Mouse (Mus musculus): Measurements from ENCODE around the gene L3mbtl3.

The L3mbtl3 gene

GRCm38 (mm10) chr10:26337896-26338503 is 37.8 kb downstream of the L3mbtl3 start:
- DNase-seq (ENCODE audit: low read depth, low spot score) = peak; percentile 7

GRCm38 (mm10) chr10:26333966-26334365 is 41.8 kb downstream of the L3mbtl3 start:
- no peak for DNase-seq (ENCODE audit: low read depth, low spot score)

- DNase-seq (ENCODE audit: low read depth, low spot score) = no peak
Measured at GRCm38 (mm10) chr10:26332781-26333180, 43.0 kb downstream of the L3mbtl3 start.

- no peak for DNase-seq (ENCODE audit: low read depth, low spot score)
Measured at GRCm38 (mm10) chr10:26328843-26329242, 46.9 kb downstream of the L3mbtl3 start.

- DNase-seq (ENCODE audit: low read depth, low spot score) = peak; percentile 46
Measured at GRCm38 (mm10) chr10:26327691-26328542, 47.9 kb downstream of the L3mbtl3 start.

GRCm38 (mm10) chr10:26327291-26327690 is 48.5 kb downstream of the L3mbtl3 start:
- no peak for DNase-seq (ENCODE audit: low read depth, low spot score)

- DNase-seq (ENCODE audit: low read depth, low spot score) = no peak
Measured at GRCm38 (mm10) chr10:26325320-26325719, 50.5 kb downstream of the L3mbtl3 start.

GRCm38 (mm10) chr10:26322344-26323051 is 53.3 kb downstream of the L3mbtl3 start:
- no peak for DNase-seq (ENCODE audit: low read depth, low spot score)

GRCm38 (mm10) chr10:26320679-26321078 is 55.1 kb downstream of the L3mbtl3 start:
- DNase-seq (ENCODE audit: low read depth, low spot score) = no peak

GRCm38 (mm10) chr10:26314327-26314726 is 61.4 kb downstream of the L3mbtl3 start:
- peak; percentile 59 for DNase-seq (ENCODE audit: low read depth, low spot score)

- DNase-seq (ENCODE audit: low read depth, low spot score) = peak; percentile 29
Measured at GRCm38 (mm10) chr10:26303485-26303884, 72.3 kb downstream of the L3mbtl3 start.

GRCm38 (mm10) chr10:26302336-26302735 is 73.4 kb downstream of the L3mbtl3 start:
- peak; percentile 47 for DNase-seq (ENCODE audit: low read depth, low spot score)

- peak; percentile 37 for DNase-seq (ENCODE audit: low read depth, low spot score)
Measured at GRCm38 (mm10) chr10:26297626-26298025, 78.1 kb downstream of the L3mbtl3 start.

- DNase-seq (ENCODE audit: low read depth, low spot score) = peak; percentile 85
Measured at GRCm38 (mm10) chr10:26297200-26297599, 78.6 kb downstream of the L3mbtl3 start.

GRCm38 (mm10) chr10:26287136-26287535 is 88.6 kb downstream of the L3mbtl3 start:
- DNase-seq (ENCODE audit: low read depth, low spot score) = peak; percentile 71

GRCm38 (mm10) chr10:26280009-26280408 is 95.8 kb downstream of the L3mbtl3 start:
- DNase-seq (ENCODE audit: low read depth, low spot score) = no peak

GRCm38 (mm10) chr10:26275414-26275813 is 100.4 kb downstream of the L3mbtl3 start:
- no peak for DNase-seq (ENCODE audit: low read depth, low spot score)

GRCm38 (mm10) chr10:26263744-26264459 is 111.9 kb downstream of the L3mbtl3 start:
- DNase-seq (ENCODE audit: low read depth, low spot score) = no peak

- no peak for DNase-seq (ENCODE audit: low read depth, low spot score)
Measured at GRCm38 (mm10) chr10:26259908-26260307, 115.9 kb downstream of the L3mbtl3 start.

GRCm38 (mm10) chr10:26249426-26250165 is 126.2 kb downstream of the L3mbtl3 start:
- DNase-seq (ENCODE audit: low read depth, low spot score) = peak; percentile 93

GRCm38 (mm10) chr10:26244466-26244865 is 131.3 kb downstream of the L3mbtl3 start:
- peak; percentile 48 for DNase-seq (ENCODE audit: low read depth, low spot score)

Measured in brain, adult 2 months (tissue).